Mouse (Mus musculus): ENCODE measurements around the gene Serpinb9b. TPM values are rescaled to one million over a fixed set of nuclear protein-coding genes. Genes with fewer than 3 reads are reported as not detected.

Gene Serpinb9b
- polyA plus RNA-seq, 1 experiment from 2014 or later, result 0.28 TPM

DNA sequence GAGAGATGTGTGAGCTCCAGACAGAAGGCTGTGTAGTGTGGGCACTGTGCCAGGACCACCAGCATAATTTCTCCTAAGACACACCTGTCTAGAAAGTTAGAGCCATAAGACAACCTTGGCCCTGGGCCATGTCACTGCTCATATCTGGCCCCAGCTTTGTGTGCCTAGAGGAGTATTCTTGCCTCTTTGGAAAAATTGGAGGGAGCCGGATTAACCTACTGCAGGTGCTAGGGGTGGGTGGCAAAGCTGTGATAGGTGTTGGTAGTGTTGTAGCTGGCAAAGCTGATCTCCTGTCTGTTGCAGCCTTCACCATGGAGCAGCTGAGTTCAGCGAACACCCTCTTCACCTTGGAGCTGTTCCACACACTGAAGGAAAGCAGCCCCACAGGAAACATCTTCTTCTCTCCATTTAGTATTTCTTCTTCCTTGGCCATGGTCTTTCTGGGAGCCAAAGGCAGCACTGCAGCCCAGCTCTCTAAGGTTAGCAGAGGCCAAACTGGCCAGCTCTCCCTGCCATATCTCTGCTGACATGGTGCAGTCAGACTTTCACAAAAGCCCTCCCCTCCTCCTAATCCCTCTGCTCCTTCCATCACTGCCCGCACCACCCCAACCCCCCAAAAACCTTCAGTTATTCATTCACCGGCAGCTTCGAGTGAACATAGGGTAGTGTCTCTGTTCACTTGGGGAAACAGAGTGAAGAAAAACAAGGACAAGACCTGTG lies 57.9 kb downstream of the Serpinb9b start:
- H3K4me3 ChIP-seq, result no peak overlapping the region
- ATAC-seq (replicated peaks), result peak; percentile 69

GRCm38 (mm10) chr13:33085695-33086432 lies 58.6 kb downstream of the Serpinb9b start:
- H3K27ac ChIP-seq (replicated peaks), result peak overlapping the region; percentile 78
- H3K36me3 ChIP-seq, result no peaks in the 10 kb centered on the region
- peak overlapping the region; percentile 1; the same call in 1 of the 2 replicates for H3K4me2 ChIP-seq (replicated peaks)
- no peaks in the 10 kb centered on the region for H3K9me3 ChIP-seq
- ATAC-seq (replicated peaks), result peak; percentile 94
- no peaks in the 10 kb centered on the region for H3K27me3 ChIP-seq
- H3K9ac ChIP-seq (replicated peaks), result no peak overlapping the region
- H3K4me1 ChIP-seq, result peaks cover 15% of the 10 kb centered on the region
- H3K4me3 ChIP-seq, result no peak overlapping the region

More for the DNA sequence above, 57.9 kb downstream of the Serpinb9b start:
- no peaks in the 10 kb centered on the region for H3K9me3 ChIP-seq
- H3K4me2 ChIP-seq (replicated peaks), result peak overlapping the region; percentile 1; the same call in 1 of the 2 replicates
- peaks cover 15% of the 10 kb centered on the region for H3K4me1 ChIP-seq
- WGBS, result 41% methylated on average over 5 of the region's 5 CpGs
- peak overlapping the region; percentile 78 for H3K27ac ChIP-seq (replicated peaks)
- no peaks in the 10 kb centered on the region for H3K27me3 ChIP-seq
- H3K36me3 ChIP-seq, result no peaks in the 10 kb centered on the region
- no peak overlapping the region for H3K9ac ChIP-seq (replicated peaks)

DNA sequence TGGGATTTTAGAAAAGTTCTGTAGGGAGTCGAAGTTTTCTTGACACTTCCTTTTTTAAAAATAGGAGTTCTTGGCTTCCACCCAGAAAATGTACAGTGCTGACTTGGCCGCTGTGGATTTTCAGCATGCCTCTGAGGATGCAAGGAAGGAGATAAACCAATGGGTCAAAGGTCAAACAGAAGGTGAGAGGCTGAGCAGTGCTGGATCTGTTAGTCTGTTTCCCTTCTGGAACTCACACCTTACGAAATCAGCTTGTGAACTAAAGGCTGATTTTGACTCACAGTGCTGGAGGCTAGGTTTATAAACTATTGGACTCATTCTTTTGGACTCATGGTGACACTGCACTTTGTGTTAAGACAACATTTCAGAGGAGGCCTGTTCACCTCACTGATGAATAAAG lies 62.4 kb downstream of the Serpinb9b start:
- Histone ChIP-seq H3K9me3 (no peaks in the 10 kb centered on the region), H3K27ac (replicated peaks) (no peak overlapping the region), H3K9ac (replicated peaks) (no peak overlapping the region), H3K4me3 (no peak overlapping the region), H3K4me2 (replicated peaks) (no peak overlapping the region), H3K27me3 (no peaks in the 10 kb centered on the region), H3K4me1 (peaks cover 15% of the 10 kb centered on the region), H3K36me3 (no peaks in the 10 kb centered on the region)
- ATAC-seq (replicated peaks), result no peak
- 84% methylated on average over 3 of the region's 3 CpGs for WGBS

DNA sequence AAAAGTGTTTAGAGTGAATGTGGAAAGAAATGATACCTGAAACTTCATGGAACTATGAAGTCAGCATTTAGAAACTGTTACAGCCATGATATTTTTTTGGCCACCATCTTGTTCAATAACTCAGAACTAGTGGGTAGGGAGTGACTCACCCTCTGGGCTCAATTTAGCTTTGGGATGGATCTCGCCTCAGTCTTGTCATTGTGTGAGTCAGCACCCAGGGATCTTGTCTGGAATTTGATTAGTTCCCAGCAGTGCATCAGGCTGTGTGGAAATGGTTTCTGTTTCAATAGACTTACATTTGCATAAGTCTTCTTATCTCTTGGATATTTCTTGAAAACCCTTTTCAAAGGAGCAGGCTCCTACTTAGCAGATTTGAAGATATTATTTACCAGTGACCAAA lies 63.3 kb downstream of the Serpinb9b start:
- Histone ChIP-seq H3K4me3 (no peak overlapping the region), H3K36me3 (no peaks in the 10 kb centered on the region), H3K9me3 (no peaks in the 10 kb centered on the region), H3K27ac (replicated peaks) (no peak overlapping the region), H3K9ac (replicated peaks) (no peak overlapping the region), H3K4me2 (replicated peaks) (no peak overlapping the region), H3K4me1 (peaks cover 7% of the 10 kb centered on the region), H3K27me3 (no peaks in the 10 kb centered on the region)
- 75% methylated on average over 1 of the region's 1 CpGs for WGBS
- no peak for ATAC-seq (replicated peaks)

GRCm38 (mm10) chr13:33091306-33091705 lies 64.1 kb downstream of the Serpinb9b start:
- peaks cover 3% of the 10 kb centered on the region; the same call in 1 of the 2 replicates for H3K4me1 ChIP-seq
- H3K9me3 ChIP-seq, result no peaks in the 10 kb centered on the region
- no peak overlapping the region for H3K4me3 ChIP-seq
- no peaks in the 10 kb centered on the region for H3K36me3 ChIP-seq
- no peak overlapping the region for H3K9ac ChIP-seq (replicated peaks)
- no peak overlapping the region for H3K4me2 ChIP-seq (replicated peaks)
- H3K27ac ChIP-seq (replicated peaks), result no peak overlapping the region
- no peaks in the 10 kb centered on the region for H3K27me3 ChIP-seq
- ATAC-seq (replicated peaks), result no peak
- 80% methylated on average over 1 of the region's 1 CpGs for whole genome bisulfite sequencing

Other genes starting within 250 kb of the Serpinb9b start
- gene Mylk4, start 243.5 kb upstream of the Serpinb9b start, polyA plus RNA-seq (2015; fragmentation: Nextera tagmentation; extraction: Ambion mirVana), result 0.06 TPM in 1 of 2 replicates, not detected in the other
- gene Wrnip1, start 225.4 kb upstream of the Serpinb9b start, polyA plus RNA-seq (2015; fragmentation: Nextera tagmentation; extraction: Ambion mirVana), result 37.6 and 39.3 TPM in 2 replicates
- not detected in 2 replicates for gene D930007J09Rik, start 224.6 kb upstream of the Serpinb9b start, polyA plus RNA-seq (2015; fragmentation: Nextera tagmentation; extraction: Ambion mirVana)
- gene Serpinb1a, start 176.2 kb upstream of the Serpinb9b start, polyA plus RNA-seq (2015; fragmentation: Nextera tagmentation; extraction: Ambion mirVana), result 0.67 and 1.6 TPM in 2 replicates
- gene Serpinb1c, start 129.2 kb upstream of the Serpinb9b start, polyA plus RNA-seq (2015; fragmentation: Nextera tagmentation; extraction: Ambion mirVana), result not detected in 2 replicates
- gene Serpinb6b, start 62.2 kb upstream of the Serpinb9b start, polyA plus RNA-seq (2015; fragmentation: Nextera tagmentation; extraction: Ambion mirVana), result 1.1 and 1.6 TPM in 2 replicates
- 0.98 and 1.5 TPM in 2 replicates for gene Serpinb9, start 24.2 kb upstream of the Serpinb9b start, polyA plus RNA-seq (2015; fragmentation: Nextera tagmentation; extraction: Ambion mirVana)
- 3.1 and 4.9 TPM in 2 replicates for gene Serpinb1b, start 51.2 kb downstream of the Serpinb9b start, polyA plus RNA-seq (2015; fragmentation: Nextera tagmentation; extraction: Ambion mirVana)
- gene Serpinb9c, start 132.3 kb downstream of the Serpinb9b start, polyA plus RNA-seq (2015; fragmentation: Nextera tagmentation; extraction: Ambion mirVana), result not detected in 2 replicates
- not detected in 2 replicates for gene Serpinb9d, start 165.5 kb downstream of the Serpinb9b start, polyA plus RNA-seq (2015; fragmentation: Nextera tagmentation; extraction: Ambion mirVana)
- gene Serpinb9e, start 222.2 kb downstream of the Serpinb9b start, polyA plus RNA-seq (2015; fragmentation: Nextera tagmentation; extraction: Ambion mirVana), result not detected in 2 replicates

All from forebrain, embryonic 15.5 days (tissue).